Mouse (Mus musculus): ENCODE data around the gene Nudt3. TPM values are rescaled to one million over a fixed set of nuclear protein-coding genes. Genes with fewer than 3 reads are reported as not detected.
"Not testable (repeated sequence)": the region's sequence is repeated elsewhere in the genome, so short reads cannot be mapped to it uniquely, and the experiment has no call there.

The Nudt3 gene
- polyA plus RNA-seq, 1 experiment from 2014 or later, result 47.6 TPM

GRCm38 (mm10) chr17:27637333-27637732 is 14.0 kb upstream of the Nudt3 start:
- Histone ChIP-seq H3K9me3 (ENCODE audit: low read length) (no peaks in the 10 kb centered on the region), H3K4me2 (replicated peaks; ENCODE audit: low read depth, low read length) (no peak overlapping the region), H3K27me3 (replicated peaks; ENCODE audit: insufficient read depth, low read length) (no peaks in the 10 kb centered on the region), H3K27ac (ENCODE audit: low read length) (no peak overlapping the region), H3K4me3 (ENCODE audit: low read depth, low read length) (no peak overlapping the region), H3K9ac (replicated peaks; ENCODE audit: low read depth) (no peak overlapping the region), H3K4me1 (ENCODE audit: insufficient read depth, low read depth, low read length) (0 out of 2 replicates have a peak, but pooled peaks cover 3% of the 10 kb centered on the region), H3K36me3 (ENCODE audit: insufficient read depth, low read length) (0 out of 2 replicates have a peak, but pooled peaks cover under 1% of the 10 kb centered on the region)
- DNase-seq (ENCODE audit: low spot score) (no peak), ATAC-seq (no peak)
- WGBS, result 44% methylated on average over 9 of the region's 9 CpGs
- TF ChIP-seq EP300 (IDR thresholded peaks at IDR 0.05) (no peak), CTCF (IDR thresholded peaks at IDR 0.05) (no peak)

GRCm38 (mm10) chr17:27636132-27637020 is 13.1 kb upstream of the Nudt3 start, which contains the start of gene Rps10:
Gene Rps10, minus strand, starts transcription at chr17:27636669.
- 54% methylated on average over 18 of the region's 18 CpGs for WGBS
- no peak for TF ChIP-seq EP300 (IDR thresholded peaks at IDR 0.05)
- no peak for TF ChIP-seq CTCF (IDR thresholded peaks at IDR 0.05)
- H3K9ac ChIP-seq (replicated peaks; ENCODE audit: low read depth), result no peak within 1 kb of the TSS

GRCm38 (mm10) chr17:27635575-27635903 is 12.2 kb upstream of the Nudt3 start:
- H3K36me3 ChIP-seq (ENCODE audit: insufficient read depth, low read length), result 0 out of 2 replicates have a peak, but pooled peaks cover 18% of the 10 kb centered on the region
- 0 out of 2 replicates have a peak overlapping the region, but pooled peaks have one; percentile 96 for H3K9ac ChIP-seq (replicated peaks; ENCODE audit: low read depth)
- H3K9me3 ChIP-seq (ENCODE audit: low read length); DNase-seq (ENCODE audit: low spot score); ATAC-seq; H3K4me1 ChIP-seq (ENCODE audit: insufficient read depth, low read depth, low read length); H3K27me3 ChIP-seq (replicated peaks; ENCODE audit: insufficient read depth, low read length): not testable (repeated sequence)
- H3K4me3 ChIP-seq (ENCODE audit: low read depth, low read length), result peak overlapping the region; percentile 86
- WGBS, result 36% methylated on average over 9 of the region's 9 CpGs
- peak overlapping the region; percentile 83 for H3K4me2 ChIP-seq (replicated peaks; ENCODE audit: low read depth, low read length)
- peak overlapping the region; percentile 84; the same call in 1 of the 2 replicates for H3K27ac ChIP-seq (ENCODE audit: low read length)

More at GRCm38 (mm10) chr17:27636132-27637020, 13.1 kb upstream of the Nudt3 start, which contains the start of gene Rps10:
- Histone ChIP-seq H3K4me1 (ENCODE audit: insufficient read depth, low read depth, low read length) (0 out of 2 replicates have a peak, but pooled peaks cover 3% of the 10 kb centered on the region), H3K4me2 (replicated peaks; ENCODE audit: low read depth, low read length) (peak within 1 kb of the TSS; percentile 83), H3K27ac (ENCODE audit: low read length) (no peak within 1 kb of the TSS), H3K4me3 (ENCODE audit: low read depth, low read length) (peak within 1 kb of the TSS; percentile 86), H3K27me3 (replicated peaks; ENCODE audit: insufficient read depth, low read length) (no peaks in the 10 kb centered on the region), H3K9me3 (ENCODE audit: low read length) (no peaks in the 10 kb centered on the region), H3K36me3 (ENCODE audit: insufficient read depth, low read length) (0 out of 2 replicates have a peak, but pooled peaks cover 10% of the 10 kb centered on the region)
- ATAC-seq (no peak), DNase-seq (ENCODE audit: low spot score) (no peak)

- peak within 1 kb of the TSS; percentile 96 for H3K9ac ChIP-seq (replicated peaks; ENCODE audit: low read depth)
- peak within 1 kb of the TSS; percentile 84 for H3K27ac ChIP-seq (ENCODE audit: low read length)
- ATAC-seq (peak; percentile 99), DNase-seq (ENCODE audit: low spot score) (peak; percentile 97)
- H3K36me3 ChIP-seq (ENCODE audit: insufficient read depth, low read length), result 0 out of 2 replicates have a peak, but pooled peaks cover 22% of the 10 kb centered on the region
- H3K27me3 ChIP-seq (replicated peaks; ENCODE audit: insufficient read depth, low read length), result no peaks in the 10 kb centered on the region
- H3K4me1 ChIP-seq (ENCODE audit: insufficient read depth, low read depth, low read length), result 0 out of 2 replicates have a peak, but pooled peaks cover 3% of the 10 kb centered on the region
- H3K4me3 ChIP-seq (ENCODE audit: low read depth, low read length), result peak within 1 kb of the TSS; percentile 86
- 2% methylated on average over 48 of the region's 72 CpGs for WGBS
- H3K4me2 ChIP-seq (replicated peaks; ENCODE audit: low read depth, low read length), result peak within 1 kb of the TSS; percentile 83
- TF ChIP-seq CTCF (IDR thresholded peaks at IDR 0.05), result no peak
- TF ChIP-seq EP300 (IDR thresholded peaks at IDR 0.05), result no peak
- H3K9me3 ChIP-seq (ENCODE audit: low read length), result no peaks in the 10 kb centered on the region
Observed at GRCm38 (mm10) chr17:27634871-27635574, 11.7 kb upstream of the Nudt3 start, which contains the start of gene RPS10-NUDT3. Gene RPS10-NUDT3, minus strand, starts transcription at chr17:27635222.

- ATAC-seq, result peak; percentile 72
Observed at GRCm38 (mm10) chr17:27629249-27630020, 6.1 kb upstream of the Nudt3 start.

More at GRCm38 (mm10) chr17:27629249-27630020, 6.1 kb upstream of the Nudt3 start:
- DNase-seq (ENCODE audit: low spot score), result peak; percentile 89
- Histone ChIP-seq H3K4me1 (ENCODE audit: insufficient read depth, low read depth, low read length) (0 out of 2 replicates have a peak, but pooled peaks cover 3% of the 10 kb centered on the region), H3K4me3 (ENCODE audit: low read depth, low read length) (no peak overlapping the region), H3K36me3 (ENCODE audit: insufficient read depth, low read length) (0 out of 2 replicates have a peak, but pooled peaks cover 22% of the 10 kb centered on the region), H3K27me3 (replicated peaks; ENCODE audit: insufficient read depth, low read length) (no peaks in the 10 kb centered on the region), H3K4me2 (replicated peaks; ENCODE audit: low read depth, low read length) (no peak overlapping the region), H3K9ac (replicated peaks; ENCODE audit: low read depth) (no peak overlapping the region), H3K27ac (ENCODE audit: low read length) (no peak overlapping the region), H3K9me3 (ENCODE audit: low read length) (no peaks in the 10 kb centered on the region)
- 62% methylated on average over 2 of the region's 2 CpGs for WGBS
- TF ChIP-seq CTCF (IDR thresholded peaks at IDR 0.05) (peak; percentile 90), EP300 (IDR thresholded peaks at IDR 0.05) (no peak)
